Mouse (Mus musculus) adrenal gland, postnatal 36 days (tissue): Measurements from ENCODE around the gene Umad1. TPM values are rescaled to one million over a fixed set of nuclear protein-coding genes. Genes with fewer than 3 reads are reported as not detected.

ENCODE experiments used
- DNase-seq, 2 experiments: peaks; one replicate each; pipeline ENCODE4 v3.0.0; 2021; ENCODE audit warnings: mixed read lengths in 1 of 2
- total RNA-seq, 2 experiments: library from RNA; stranded (reverse); gene quantifications; 2 replicates each; pipeline ENCODE4 v1.2.3; 2021

Gene Umad1
- total RNA-seq, 2 experiments from 2014 or later, result 13.1 to 19.0 TPM

- DNase-seq, result no peak
These were observed 109.2 kb downstream of the Umad1 start for GRCm38 (mm10) chr6:8368198-8368864.

- no peak for DNase-seq
These were observed 111.5 kb downstream of the Umad1 start for GRCm38 (mm10) chr6:8370624-8371023.

GRCm38 (mm10) chr6:8373051-8373450 lies 114.0 kb downstream of the Umad1 start:
- DNase-seq, result no peak

- DNase-seq, result peak; percentile 21 to 22
These were observed 114.8 kb downstream of the Umad1 start for GRCm38 (mm10) chr6:8373851-8374250.

- peak; percentile 25 to 29 for DNase-seq
These were observed 115.2 kb downstream of the Umad1 start for GRCm38 (mm10) chr6:8374290-8374689.

- DNase-seq, result no peak
These were observed 115.6 kb downstream of the Umad1 start for GRCm38 (mm10) chr6:8374712-8375111.

GRCm38 (mm10) chr6:8376351-8376750 lies 117.3 kb downstream of the Umad1 start:
- DNase-seq, result no peak

- no peak for DNase-seq
These were observed 118.6 kb downstream of the Umad1 start for GRCm38 (mm10) chr6:8377667-8378066.

- no peak for DNase-seq
These were observed 130.2 kb downstream of the Umad1 start for GRCm38 (mm10) chr6:8389307-8389706.

GRCm38 (mm10) chr6:8390296-8390695 lies 131.2 kb downstream of the Umad1 start:
- DNase-seq, result no peak

- DNase-seq, result no peak
These were observed 131.8 kb downstream of the Umad1 start for GRCm38 (mm10) chr6:8390935-8391334.

GRCm38 (mm10) chr6:8393029-8393428 lies 133.9 kb downstream of the Umad1 start:
- DNase-seq, result no peak

- DNase-seq, result no peak
These were observed 135.0 kb downstream of the Umad1 start for GRCm38 (mm10) chr6:8394044-8394443.

GRCm38 (mm10) chr6:8395061-8395460 lies 136.0 kb downstream of the Umad1 start:
- no peak for DNase-seq

GRCm38 (mm10) chr6:8397252-8397651 lies 138.2 kb downstream of the Umad1 start:
- no peak for DNase-seq

GRCm38 (mm10) chr6:8399710-8400109 lies 140.6 kb downstream of the Umad1 start:
- DNase-seq, result no peak

- DNase-seq, result no peak
These were observed 144.0 kb downstream of the Umad1 start for GRCm38 (mm10) chr6:8403127-8403526.

- no peak for DNase-seq
These were observed 146.8 kb downstream of the Umad1 start for GRCm38 (mm10) chr6:8405844-8406243.

- no peak for DNase-seq
These were observed 149.2 kb downstream of the Umad1 start for GRCm38 (mm10) chr6:8408332-8408731.

GRCm38 (mm10) chr6:8409865-8410264 lies 150.8 kb downstream of the Umad1 start:
- DNase-seq, result no peak

- DNase-seq, result no peak
These were observed 153.9 kb downstream of the Umad1 start for GRCm38 (mm10) chr6:8412845-8413598.

GRCm38 (mm10) chr6:8414020-8414419 lies 154.9 kb downstream of the Umad1 start:
- no peak for DNase-seq

GRCm38 (mm10) chr6:8415823-8416222 lies 156.7 kb downstream of the Umad1 start:
- no peak for DNase-seq
